In the genomic region with DNA sequence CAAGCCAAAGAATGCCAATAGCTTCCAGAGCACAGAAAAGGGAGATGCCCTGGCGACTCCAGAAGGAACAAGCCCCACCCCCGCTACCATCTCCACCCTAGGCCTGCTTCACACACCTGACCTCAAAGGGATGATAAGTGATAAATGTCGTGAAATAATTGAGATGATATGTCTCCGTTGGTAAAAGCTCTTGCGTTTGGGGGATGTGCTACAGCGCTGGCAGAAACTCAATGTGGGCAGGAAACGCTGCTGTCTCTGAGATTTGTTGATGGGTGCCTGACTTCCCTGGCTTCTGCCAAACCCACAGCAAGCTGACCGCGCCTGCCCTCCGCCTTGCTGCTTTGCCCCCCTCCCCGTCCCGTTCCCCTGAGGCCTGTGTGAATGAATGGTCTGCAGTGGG, we compare ENCODE assay signal across 8 mouse cellular contexts. TPM values are rescaled to one million over a fixed set of nuclear protein-coding genes. Genes with fewer than 3 reads are reported as not detected.
DNase-seq lines count a peak whose midpoint lies in the region; ATAC-seq and TF ChIP-seq lines count a peak whose summit lies in the region.

No protein-coding gene starts in this region.

- H3K27ac ChIP-seq in gastrocnemius, adult 2 months: peak overlapping the region; percentile 7; the same call in 1 of the 2 replicates
- H3K27ac ChIP-seq in heart, postnatal 0 days (ENCODE audit: low read depth): peak overlapping the region; percentile 62
- H3K27ac ChIP-seq in lung, embryonic 16.5 days (ENCODE audit: low read length): no peak overlapping the region; the same call in 1 of the 2 replicates
- H3K27ac ChIP-seq in midbrain, embryonic 10.5 days (replicated peaks): no peak overlapping the region
- no peak overlapping the region for H3K27ac ChIP-seq in midbrain, embryonic 14.5 days (replicated peaks; ENCODE audit: low read depth, low read length)

- peaks cover 88% of the 10 kb centered on the region for H3K4me1 ChIP-seq in E14TG2a.4 (replicated peaks; ENCODE audit: low read depth, low read length)
- H3K4me1 ChIP-seq in heart, postnatal 0 days (ENCODE audit: control insufficient read depth, insufficient read depth): peaks cover 55% of the 10 kb centered on the region
- peaks cover 27% of the 10 kb centered on the region for H3K4me1 ChIP-seq in lung, embryonic 16.5 days (replicated peaks; ENCODE audit: control insufficient read depth, insufficient read depth, low read length)
- H3K4me1 ChIP-seq in midbrain, embryonic 10.5 days: peaks cover 38% of the 10 kb centered on the region
- peaks cover 9% of the 10 kb centered on the region; the same call in 1 of the 2 replicates for H3K4me1 ChIP-seq in midbrain, embryonic 14.5 days (ENCODE audit: control insufficient read depth, insufficient read depth, low read length)

- ATAC-seq in heart, postnatal 0 days (ENCODE audit: insufficient read depth, low read depth): no peak
- peak; percentile 62; the same call in 1 of the 2 replicates for ATAC-seq in lung, embryonic 16.5 days (ENCODE audit: low read depth)
- ATAC-seq in midbrain, embryonic 14.5 days (ENCODE audit: low FRiP score, low TSS enrichment): no peak

- H3K9me3 ChIP-seq in E14TG2a.4 (ENCODE audit: low read length): no peaks in the 10 kb centered on the region
- no peaks in the 10 kb centered on the region for H3K9me3 ChIP-seq in heart, postnatal 0 days (replicated peaks; ENCODE audit: control insufficient read depth, low read length)
- no peaks in the 10 kb centered on the region for H3K9me3 ChIP-seq in lung, embryonic 16.5 days (ENCODE audit: control insufficient read depth, low read length)
- H3K9me3 ChIP-seq in midbrain, embryonic 10.5 days (replicated peaks): no peaks in the 10 kb centered on the region
- no peaks in the 10 kb centered on the region for H3K9me3 ChIP-seq in midbrain, embryonic 14.5 days (ENCODE audit: control insufficient read depth, low read length)

- no peaks in the 10 kb centered on the region for H3K36me3 ChIP-seq in E14TG2a.4 (ENCODE audit: insufficient read depth, low read length)
- peaks cover 25% of the 10 kb centered on the region for H3K36me3 ChIP-seq in heart, postnatal 0 days (replicated peaks; ENCODE audit: control insufficient read depth, insufficient read depth, low read length)
- peaks cover 16% of the 10 kb centered on the region for H3K36me3 ChIP-seq in lung, embryonic 16.5 days (ENCODE audit: control insufficient read depth, insufficient read depth, low read length)
- peaks cover 29% of the 10 kb centered on the region for H3K36me3 ChIP-seq in midbrain, embryonic 10.5 days
- H3K36me3 ChIP-seq in midbrain, embryonic 14.5 days (ENCODE audit: control insufficient read depth, insufficient read depth, low read length): 0 out of 2 replicates have a peak, but pooled peaks cover 14% of the 10 kb centered on the region

- peaks cover 10% of the 10 kb centered on the region; the same call in 1 of the 2 replicates for H3K27me3 ChIP-seq in E14TG2a.4 (ENCODE audit: insufficient read depth, low read length)
- H3K27me3 ChIP-seq in heart, postnatal 0 days (ENCODE audit: control insufficient read depth, insufficient read depth, low read length): no peaks in the 10 kb centered on the region
- no peaks in the 10 kb centered on the region for H3K27me3 ChIP-seq in lung, embryonic 16.5 days (ENCODE audit: control insufficient read depth, insufficient read depth, low read depth, low read length)
- 0 out of 2 replicates have a peak, but pooled peaks cover 2% of the 10 kb centered on the region for H3K27me3 ChIP-seq in midbrain, embryonic 10.5 days (ENCODE audit: low read depth, poor library complexity, severe bottlenecking)
- no peaks in the 10 kb centered on the region for H3K27me3 ChIP-seq in midbrain, embryonic 14.5 days (ENCODE audit: control insufficient read depth, insufficient read depth, low read length)

- no peak for TF ChIP-seq EP300 in heart, postnatal 0 days (IDR thresholded peaks at IDR 0.05; ENCODE audit: low read depth)

- no peak for TF ChIP-seq CTCF in gastrocnemius, adult 2 months (IDR thresholded peaks at IDR 0.05)
- TF ChIP-seq CTCF in E14TG2a.4 (conservative IDR thresholded peaks at IDR 0.05; ENCODE audit: low read length): no peak
- TF ChIP-seq CTCF in heart, postnatal 0 days (IDR thresholded peaks at IDR 0.05; ENCODE audit: low read depth): no peak

- 11% methylated on average over 12 of the region's 12 CpGs for WGBS in heart, postnatal 0 days
- WGBS in lung, embryonic 16.5 days: 27% methylated on average over 12 of the region's 12 CpGs
- WGBS in midbrain, embryonic 10.5 days: 73% methylated on average over 12 of the region's 12 CpGs
- WGBS in midbrain, embryonic 14.5 days: 65% methylated on average over 12 of the region's 12 CpGs

- peak; percentile 37 for DNase-seq in gastrocnemius, adult 2 months
- no peak for DNase-seq in gastrocnemius, postnatal 36 days
- DNase-seq in heart, postnatal 0 days (ENCODE audit: low spot score): peak; percentile 53
- no peak for DNase-seq in midbrain, embryonic 10.5 days (ENCODE audit: low spot score)
- DNase-seq in frontal cortex, postnatal 10 days (ENCODE audit: low spot score in 2 of 2): no peak
- no peak for DNase-seq in midbrain, embryonic 14.5 days

- H3K4me3 ChIP-seq in gastrocnemius, adult 2 months: no peak overlapping the region
- H3K4me3 ChIP-seq in E14TG2a.4 (replicated peaks; ENCODE audit: low read length): 0 out of 2 replicates have a peak overlapping the region, but pooled peaks have one; percentile 10
- H3K4me3 ChIP-seq in heart, postnatal 0 days (ENCODE audit: low read depth, low read length): no peak overlapping the region
- no peak overlapping the region for H3K4me3 ChIP-seq in lung, embryonic 16.5 days (ENCODE audit: low read length)
- H3K4me3 ChIP-seq in midbrain, embryonic 10.5 days: no peak overlapping the region
- H3K4me3 ChIP-seq in midbrain, embryonic 14.5 days (replicated peaks; ENCODE audit: low read depth, low read length): no peak overlapping the region

- peak overlapping the region; percentile 43 for H3K4me2 ChIP-seq in heart, postnatal 0 days (ENCODE audit: low read depth, low read length)
- peak overlapping the region; percentile 38 for H3K4me2 ChIP-seq in lung, embryonic 16.5 days (ENCODE audit: low read depth, low read length)
- H3K4me2 ChIP-seq in midbrain, embryonic 14.5 days (ENCODE audit: low read length): no peak overlapping the region

- intact Hi-C loops in gastrocnemius, adult 2 months (cut with DNase I): no loop called here
- intact Hi-C loops in gastrocnemius, postnatal 36 days (cut with DNase I): no loop called here

- 0 out of 2 replicates have a peak overlapping the region, but pooled peaks have one; percentile 17 for H3K9ac ChIP-seq in heart, postnatal 0 days (replicated peaks; ENCODE audit: low read depth, low read length)
- H3K9ac ChIP-seq in lung, embryonic 16.5 days (ENCODE audit: low read length): no peak overlapping the region
- no peak overlapping the region for H3K9ac ChIP-seq in midbrain, embryonic 14.5 days (replicated peaks; ENCODE audit: low read length)

RNA-seq across cellular contexts. Expression of a gene that starts 6.8 kb away (rescaled TPM):
- total RNA-seq in gastrocnemius, adult 2 months (2021): 10 to 100 TPM; 55.2 to 55.5 TPM
- total RNA-seq in gastrocnemius, postnatal 36 days (2021): 10 to 100 TPM; 58.2 to 63.2 TPM
- total RNA-seq in heart, postnatal 0 days (2014; rRNA removed; ENCODE audit: low replicate concordance): 77.7 and 87.6 TPM in 2 replicates
- 149 and 175 TPM in 2 replicates for polyA plus RNA-seq in heart, postnatal 0 days (2015; fragmentation: Nextera tagmentation; extraction: Ambion mirVana)
- 53.7 and 54.1 TPM in 2 replicates for polyA plus RNA-seq in lung, embryonic 16.5 days (2015; fragmentation: Nextera tagmentation; extraction: Ambion mirVana)
- polyA plus RNA-seq in midbrain, embryonic 10.5 days (2016; fragmentation: Nextera tagmentation; extraction: Ambion mirVana): 23.8 and 34.5 TPM in 2 replicates
- 90.2 and 94.2 TPM in 2 replicates for polyA plus RNA-seq in midbrain, embryonic 14.5 days (2014; fragmentation: Nextera tagmentation; extraction: Ambion mirVana)

RNA-seq across cellular contexts. Expression of a gene that starts 44.0 kb away (rescaled TPM):
- total RNA-seq in gastrocnemius, adult 2 months (2021): 10 to 100 TPM; 16.0 to 17.7 TPM
- 10 to 100 TPM; 13.7 to 16.4 TPM for total RNA-seq in gastrocnemius, postnatal 36 days (2021)
- 54.6 and 62.6 TPM in 2 replicates for total RNA-seq in heart, postnatal 0 days (2014; rRNA removed; ENCODE audit: low replicate concordance)
- 51.1 and 55.7 TPM in 2 replicates for polyA plus RNA-seq in heart, postnatal 0 days (2015; fragmentation: Nextera tagmentation; extraction: Ambion mirVana)
- 55.4 and 59.1 TPM in 2 replicates for polyA plus RNA-seq in lung, embryonic 16.5 days (2015; fragmentation: Nextera tagmentation; extraction: Ambion mirVana)
- 41.4 and 43.3 TPM in 2 replicates for polyA plus RNA-seq in midbrain, embryonic 10.5 days (2016; fragmentation: Nextera tagmentation; extraction: Ambion mirVana)
- 72.3 and 77.8 TPM in 2 replicates for polyA plus RNA-seq in midbrain, embryonic 14.5 days (2014; fragmentation: Nextera tagmentation; extraction: Ambion mirVana)

Comparison
In these comparisons a context has a peak if more than half of its experiments do, and no peak if none do; other contexts are left out.
1. DNase-seq: peak in gastrocnemius, adult 2 months (single experiment) and heart, postnatal 0 days (single experiment); none in gastrocnemius, postnatal 36 days (0 of 2), midbrain, embryonic 10.5 days (single experiment), frontal cortex, postnatal 10 days (0 of 2) and midbrain, embryonic 14.5 days (single experiment).
2. H3K27ac ChIP-seq: peak in gastrocnemius, adult 2 months (single experiment) and heart, postnatal 0 days (single experiment); none in lung, embryonic 16.5 days (single experiment), midbrain, embryonic 10.5 days (single experiment) and midbrain, embryonic 14.5 days (single experiment).